ENCODE assay signal across 11 mouse cellular contexts in the genomic region with DNA sequence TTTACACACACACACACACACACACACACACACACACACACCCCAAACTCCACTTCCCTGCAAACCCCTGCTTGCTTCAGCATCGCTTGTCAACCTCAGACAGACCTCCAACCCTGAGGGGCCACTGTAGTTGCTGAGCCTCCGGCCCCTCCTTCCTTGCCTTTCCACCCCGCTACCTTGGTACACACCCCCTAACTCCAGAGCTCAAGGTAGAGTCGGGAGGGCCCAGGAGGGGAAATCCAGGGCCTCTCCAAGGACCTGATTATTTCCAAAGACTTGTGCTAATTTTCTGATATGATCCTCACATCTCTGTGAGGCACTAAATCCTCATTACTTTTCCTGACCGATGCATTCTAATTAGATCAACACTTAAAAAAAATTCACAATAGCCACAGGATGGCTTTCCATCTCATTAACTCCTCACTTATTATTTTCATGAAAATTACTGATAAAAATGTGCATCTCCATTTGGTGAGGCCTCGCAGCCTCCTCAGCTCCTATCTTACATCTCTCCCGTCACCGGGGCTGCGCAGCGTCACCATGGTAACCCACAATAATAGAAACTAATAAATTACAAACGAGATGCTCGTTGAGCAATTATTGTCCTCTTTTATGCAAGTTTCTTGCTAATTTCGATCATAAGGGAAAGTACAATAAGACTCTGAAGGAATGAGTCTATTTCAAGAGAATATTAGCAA.
DNase-seq lines count a peak whose midpoint lies in the region; ATAC-seq lines count a peak whose summit lies in the region.
"Had no signal": no experiment of that assay in that cellular context is flagged by ENCODE, and none has a peak within 500 bp of the region (broad histone marks: within the 10 kb centered on the region; RNA-seq: fewer than 3 reads in every experiment).

No protein-coding gene starts in this region.

- peak; percentile 62 for ATAC-seq in hindbrain, embryonic 12.5 days (ENCODE audit: low FRiP score)
- ATAC-seq in midbrain, embryonic 13.5 days, result peak; percentile 76

- no peaks in the 10 kb centered on the region for H3K36me3 ChIP-seq in hindbrain, embryonic 12.5 days
- no peaks in the 10 kb centered on the region for H3K36me3 ChIP-seq in midbrain, embryonic 13.5 days

- H3K9ac ChIP-seq in hindbrain, embryonic 12.5 days, result no peak overlapping the region
- H3K9ac ChIP-seq in midbrain, embryonic 13.5 days (replicated peaks), result no peak overlapping the region
- H3K9ac ChIP-seq: lung, embryonic 14.5 days had no signal

- H3K4me3 ChIP-seq in hindbrain, embryonic 12.5 days, result no peak overlapping the region
- H3K4me3 ChIP-seq in midbrain, embryonic 13.5 days (replicated peaks), result no peak overlapping the region

- H3K4me2 ChIP-seq in hindbrain, embryonic 12.5 days (replicated peaks), result no peak overlapping the region
- H3K4me2 ChIP-seq in midbrain, embryonic 13.5 days (replicated peaks), result no peak overlapping the region
- H3K4me2 ChIP-seq: lung, embryonic 14.5 days had no signal

- WGBS in hindbrain, embryonic 12.5 days, result 52% methylated on average over 13 of the region's 13 CpGs
- 28% methylated on average over 13 of the region's 13 CpGs for WGBS in midbrain, embryonic 13.5 days

- H3K9me3 ChIP-seq in hindbrain, embryonic 12.5 days (replicated peaks), result no peaks in the 10 kb centered on the region
- no peaks in the 10 kb centered on the region for H3K9me3 ChIP-seq in midbrain, embryonic 13.5 days

- peak overlapping the region; percentile 36; the same call in 1 of the 2 replicates for H3K27ac ChIP-seq in hindbrain, embryonic 12.5 days
- peak overlapping the region; percentile 83 for H3K27ac ChIP-seq in midbrain, embryonic 13.5 days

- peak; percentile 27 for DNase-seq in Muller cell, postnatal 12 days (ENCODE audit: inconsistent ontology term)
- DNase-seq in brain, adult 2 months (ENCODE audit: low read depth, low spot score), result peak; percentile 69
- no peak for DNase-seq in urinary bladder, postnatal 10 days (ENCODE audit: low spot score)
- DNase-seq in thymus, postnatal 25 days, result no peak
- no peak for DNase-seq in urinary bladder, postnatal 36 days (ENCODE audit: low spot score in 2 of 2)
- no peak for DNase-seq in kidney, postnatal 14 days
- DNase-seq: kidney, postnatal 25 days; lung, embryonic 14.5 days; right cerebral cortex, postnatal 14 days had no signal

- H3K4me1 ChIP-seq in hindbrain, embryonic 12.5 days, result peaks cover 9% of the 10 kb centered on the region
- H3K4me1 ChIP-seq in midbrain, embryonic 13.5 days (replicated peaks), result peaks cover 47% of the 10 kb centered on the region

- H3K27me3 ChIP-seq in hindbrain, embryonic 12.5 days, result no peaks in the 10 kb centered on the region
- H3K27me3 ChIP-seq in midbrain, embryonic 13.5 days, result no peaks in the 10 kb centered on the region

Comparison
In these comparisons a context has a peak if more than half of its experiments do, and no peak if none do; other contexts are left out.
1. DNase-seq: peak in Muller cell, postnatal 12 days (single experiment) and brain, adult 2 months (single experiment); none in urinary bladder, postnatal 10 days (single experiment), thymus, postnatal 25 days (single experiment), urinary bladder, postnatal 36 days (0 of 2) and kidney, postnatal 14 days (single experiment).